Mouse (Mus musculus): Measurements from ENCODE around the gene Plcl1. TPM values are rescaled to one million over a fixed set of nuclear protein-coding genes. Genes with fewer than 3 reads are reported as not detected.
"Not testable (repeated sequence)": the region's sequence is repeated elsewhere in the genome, so short reads cannot be mapped to it uniquely, and the experiment has no call there.

Gene Plcl1
- polyA plus RNA-seq, 1 experiment = 8.2 TPM

DNA sequence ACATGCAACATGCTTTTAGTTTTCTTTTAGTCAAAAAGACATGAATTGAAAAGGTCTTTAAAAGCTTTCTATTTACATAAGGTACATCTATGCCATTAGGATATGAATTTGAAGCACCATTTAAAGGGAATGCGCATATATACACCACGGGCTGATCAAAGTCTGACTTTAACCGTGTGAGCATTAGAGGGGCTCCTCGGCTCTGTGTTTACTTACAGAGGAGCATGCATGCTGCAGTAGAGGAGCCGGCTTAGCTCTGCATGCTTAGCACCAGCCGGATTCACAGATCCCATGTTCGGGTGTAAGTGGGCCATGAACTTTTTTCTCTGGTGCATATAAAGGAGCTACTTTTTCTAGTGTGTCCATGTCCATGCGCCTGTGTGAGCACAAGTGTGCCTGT is 31.4 kb downstream of the Plcl1 start:
- no peak for DNase-seq (ENCODE audit: extremely low spot score in 1 of 2, low spot score in 1 of 2)

DNA sequence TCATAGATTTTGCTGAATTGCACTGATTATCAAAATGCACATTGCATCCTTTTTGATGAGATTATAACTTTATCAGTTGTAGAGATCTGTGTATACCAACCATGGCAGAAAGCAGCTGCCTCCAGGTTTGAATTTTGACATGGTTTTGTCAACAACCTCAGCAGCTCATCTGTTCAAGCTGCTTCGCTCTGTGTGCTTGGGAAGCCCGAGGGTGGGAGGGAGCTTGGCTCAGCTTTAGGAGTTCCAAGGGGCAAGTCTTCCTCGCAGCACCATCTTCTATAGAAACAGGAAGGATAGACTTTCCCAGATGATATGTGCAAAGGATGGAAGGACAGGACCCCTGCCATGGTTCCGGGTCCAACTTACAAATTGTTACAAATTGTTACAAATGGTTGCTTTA is 32.9 kb downstream of the Plcl1 start:
- DNase-seq (ENCODE audit: extremely low spot score in 1 of 2, low spot score in 1 of 2) = no peak

DNA sequence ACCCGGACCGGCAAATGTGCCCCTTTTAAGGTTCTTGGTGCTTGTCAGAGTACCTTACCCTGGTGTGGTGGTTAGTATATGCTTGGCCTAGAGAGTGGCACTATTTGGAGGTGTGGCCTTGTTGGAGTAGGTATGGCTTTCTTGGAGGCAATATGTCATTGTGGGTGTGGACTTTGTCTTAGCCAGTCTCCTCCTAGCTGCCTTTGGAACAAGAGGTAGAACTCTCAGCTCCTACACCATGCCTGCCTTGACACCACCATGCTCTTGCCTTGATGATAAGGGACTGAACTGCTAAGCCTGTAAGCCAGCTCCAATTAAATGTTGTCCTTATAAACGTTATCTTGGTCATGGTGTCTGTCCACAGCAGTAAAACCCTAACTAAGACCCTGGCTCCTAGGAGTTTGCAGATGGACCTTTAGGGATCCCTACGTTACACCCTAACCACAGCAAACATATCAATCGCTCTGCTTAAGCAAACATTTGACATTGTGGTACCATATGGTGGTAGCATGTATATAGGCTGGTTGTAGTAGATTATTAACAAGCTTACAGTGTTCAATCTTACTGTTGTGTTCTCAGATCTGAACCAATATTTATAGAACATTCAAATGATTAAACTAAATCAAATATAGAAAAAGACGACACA is 39.4 kb downstream of the Plcl1 start:
- no peak for DNase-seq (ENCODE audit: extremely low spot score in 1 of 2, low spot score in 1 of 2)

DNA sequence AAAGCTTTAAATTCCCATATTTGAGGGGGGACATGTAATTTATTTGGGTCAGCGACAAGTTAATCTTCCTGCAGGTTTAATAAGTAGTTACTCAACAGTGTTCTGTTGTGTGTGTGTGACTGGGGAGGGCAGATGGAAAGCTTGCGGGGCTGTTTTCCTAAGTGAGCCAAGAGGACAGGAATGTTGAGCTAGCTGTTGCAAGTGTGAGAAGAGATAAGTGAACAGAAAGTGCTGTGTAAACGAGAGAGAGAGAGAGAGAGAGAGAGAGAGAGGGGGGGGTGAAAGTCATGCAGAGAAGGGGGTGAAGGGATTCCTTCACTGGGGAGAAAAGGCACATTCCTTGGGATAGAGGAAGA is 39.9 kb downstream of the Plcl1 start:
- DNase-seq (ENCODE audit: extremely low spot score in 1 of 2, low spot score in 1 of 2) = no peak

DNA sequence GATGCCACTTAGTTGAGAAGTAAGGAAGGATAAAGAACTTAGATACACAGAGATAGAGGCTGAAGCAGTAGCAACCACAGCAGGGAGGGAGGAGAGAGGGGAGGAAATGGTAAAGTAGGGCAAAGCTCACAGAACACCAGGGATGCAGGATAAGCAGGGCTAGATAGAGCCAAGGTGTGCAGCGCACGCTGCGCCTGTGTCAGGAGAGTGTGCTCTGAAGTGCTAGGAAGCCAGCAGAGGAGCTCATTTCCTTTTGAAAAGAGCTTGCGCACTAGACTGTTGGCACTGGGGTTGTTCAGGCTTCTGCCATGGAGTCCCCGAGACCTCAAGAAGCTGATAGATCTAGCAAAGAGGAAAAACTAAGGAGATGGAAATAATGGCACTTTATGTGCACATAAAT is 40.6 kb downstream of the Plcl1 start:
- DNase-seq (ENCODE audit: extremely low spot score in 1 of 2, low spot score in 1 of 2) = no peak

DNA sequence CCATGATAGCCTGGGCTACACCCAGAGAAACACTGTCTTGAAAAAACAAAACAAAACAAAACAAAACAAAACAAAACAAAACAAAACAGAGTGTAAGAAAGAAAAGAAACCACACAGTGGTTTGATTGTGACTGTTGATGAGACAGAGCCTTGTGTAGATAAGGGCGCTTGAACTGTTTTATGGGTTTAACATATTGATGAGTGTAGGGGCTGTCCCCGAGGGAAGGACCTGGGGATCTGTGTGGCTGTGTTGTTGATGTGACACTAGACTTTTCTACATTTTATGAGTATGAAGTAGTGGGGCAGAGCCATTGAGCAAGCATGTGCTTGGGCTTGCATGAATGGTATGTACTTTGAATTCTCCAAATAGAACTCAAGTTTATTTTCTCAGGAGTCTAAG is 41.2 kb downstream of the Plcl1 start:
- DNase-seq (ENCODE audit: extremely low spot score in 1 of 2, low spot score in 1 of 2) = no peak

DNA sequence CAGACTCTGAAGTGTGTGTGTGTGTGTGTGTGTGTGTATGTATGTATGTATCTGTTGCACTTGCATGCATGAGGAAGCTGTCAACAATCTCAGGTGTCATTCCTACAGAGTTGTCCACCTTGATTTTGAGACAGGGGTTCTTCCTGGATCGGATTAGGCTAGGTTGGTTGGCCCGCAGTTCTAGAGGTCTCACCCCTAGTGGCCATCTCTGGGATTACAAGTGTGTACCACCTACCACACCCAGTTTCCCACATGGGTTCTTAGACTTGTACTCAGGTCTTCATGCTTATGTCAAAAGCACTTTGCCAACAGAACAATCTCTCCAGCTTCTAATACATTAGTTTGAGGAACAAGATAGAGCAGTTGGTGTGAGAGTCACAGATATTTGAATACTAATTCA is 41.9 kb downstream of the Plcl1 start:
- DNase-seq (ENCODE audit: extremely low spot score in 1 of 2, low spot score in 1 of 2) = no peak

DNA sequence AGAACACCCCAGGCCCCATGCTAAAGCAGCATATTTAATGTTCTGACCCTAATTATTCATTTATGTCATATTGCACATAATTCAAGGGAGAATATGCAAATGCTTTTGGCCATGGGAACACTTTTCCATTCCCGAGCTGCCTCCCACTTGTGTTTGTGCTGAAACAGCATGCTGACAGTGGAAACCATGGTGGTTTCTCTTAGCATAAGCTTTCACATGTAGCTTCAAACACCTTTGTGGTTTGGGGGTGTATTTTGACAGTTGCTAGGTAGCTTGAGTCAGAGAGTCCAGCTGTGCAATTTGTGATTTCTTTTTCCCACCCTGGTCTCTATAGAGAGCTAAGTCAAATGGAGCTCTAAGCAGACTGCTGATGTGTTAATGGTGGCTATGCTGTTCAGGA is 42.4 kb downstream of the Plcl1 start:
- no peak for DNase-seq (ENCODE audit: extremely low spot score in 1 of 2, low spot score in 1 of 2)

DNA sequence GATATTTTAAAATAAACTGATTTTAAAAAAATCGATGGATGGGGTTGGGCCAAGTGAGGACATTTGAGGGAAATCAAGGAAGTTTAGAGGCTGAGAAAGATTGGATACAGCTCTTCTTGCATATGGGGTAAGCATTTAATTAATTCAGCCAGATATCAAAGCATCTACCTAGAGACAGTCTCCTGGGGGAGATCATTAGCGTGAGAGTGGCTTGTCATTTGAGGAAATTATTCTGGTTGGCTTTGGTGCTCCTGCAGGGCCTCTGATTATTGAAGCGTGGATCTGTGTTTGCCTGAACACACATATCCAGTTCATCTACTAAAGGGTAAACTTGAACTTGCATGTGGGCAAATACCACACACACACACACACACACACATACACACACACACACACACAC is 44.1 kb downstream of the Plcl1 start:
- DNase-seq (ENCODE audit: extremely low spot score in 1 of 2, low spot score in 1 of 2) = no peak

DNA sequence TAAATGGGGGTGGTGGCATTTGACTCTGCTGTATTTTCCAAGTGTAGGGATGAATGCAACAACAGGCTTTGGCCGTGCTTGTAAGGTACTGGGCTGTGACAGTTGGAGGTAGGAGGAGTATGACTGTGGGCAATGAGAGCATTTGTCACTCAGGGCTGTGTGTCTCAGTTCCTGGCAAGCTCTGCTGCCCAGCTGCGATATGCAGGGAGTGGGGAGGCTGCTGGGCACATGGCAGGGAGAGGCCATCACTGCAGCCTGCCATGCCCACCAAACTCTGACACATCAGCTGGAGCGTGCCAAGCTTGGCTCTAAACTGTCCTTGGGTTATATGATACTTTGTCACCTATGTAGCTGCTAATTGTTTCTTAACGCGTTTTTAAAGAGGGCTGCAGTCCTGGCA is 48.4 kb downstream of the Plcl1 start:
- DNase-seq (ENCODE audit: extremely low spot score in 1 of 2, low spot score in 1 of 2) = peak; percentile 22 to 61

DNA sequence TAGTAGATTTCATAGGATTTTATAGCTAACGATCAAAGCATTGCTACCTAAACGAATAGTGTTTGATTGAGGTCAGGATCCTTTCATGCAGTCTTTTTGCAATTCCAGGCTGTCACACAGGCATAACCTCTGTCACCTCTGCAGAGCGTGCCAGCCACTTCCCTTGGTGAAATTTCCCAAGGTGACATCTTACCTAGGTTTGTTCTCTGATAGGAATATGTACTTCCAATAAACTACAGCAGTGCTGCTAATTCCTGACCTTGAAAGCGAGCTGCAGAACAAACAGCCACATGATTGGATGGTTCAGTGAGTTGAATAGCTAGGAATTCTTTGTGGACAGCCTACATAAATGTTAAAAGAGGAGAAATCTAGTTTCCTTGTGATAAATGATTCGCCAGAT is 56.6 kb downstream of the Plcl1 start:
- no peak for DNase-seq (ENCODE audit: extremely low spot score in 1 of 2, low spot score in 1 of 2)

DNA sequence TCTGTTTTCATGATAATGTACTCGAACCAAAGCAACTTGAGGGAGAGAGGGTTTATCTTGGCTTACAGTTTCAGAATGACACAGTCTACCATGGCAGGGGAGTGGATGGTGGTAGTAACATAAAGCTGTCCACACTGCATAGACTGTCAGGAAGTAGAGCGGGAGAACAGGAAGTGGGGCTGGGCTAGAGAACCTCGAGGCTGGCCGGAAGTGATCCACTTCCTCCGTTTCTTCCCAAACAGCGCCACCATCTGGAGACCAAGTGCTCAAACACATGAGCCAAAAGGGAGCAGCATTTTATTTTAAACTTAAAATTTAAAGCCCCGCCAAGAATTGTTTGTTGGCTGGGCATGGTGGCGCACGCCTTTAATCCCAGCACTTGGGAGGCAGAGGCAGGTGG is 68.0 kb downstream of the Plcl1 start:
- no peak for DNase-seq (ENCODE audit: extremely low spot score in 1 of 2, low spot score in 1 of 2)

DNA sequence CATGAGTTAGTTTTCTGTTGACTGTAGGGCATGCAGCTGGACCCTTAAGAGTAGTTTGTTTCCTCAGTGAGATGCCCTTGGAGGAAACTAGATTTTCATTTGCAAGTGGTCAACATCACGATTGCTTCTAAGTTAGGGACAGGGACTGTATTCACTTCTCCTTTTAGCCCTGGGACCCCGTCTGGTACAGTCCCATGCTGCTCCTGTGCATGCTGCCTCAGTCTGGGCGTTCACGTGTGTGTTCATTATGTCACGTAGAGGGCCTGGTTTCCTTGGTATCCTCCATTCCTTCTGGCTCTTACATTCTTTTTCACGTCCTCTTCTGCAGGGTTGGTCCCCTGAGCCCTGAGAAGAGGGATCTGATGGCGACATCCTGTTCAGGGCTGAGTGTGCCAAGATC is 69.3 kb downstream of the Plcl1 start:
- DNase-seq (ENCODE audit: extremely low spot score in 1 of 2, low spot score in 1 of 2) = no peak

DNA sequence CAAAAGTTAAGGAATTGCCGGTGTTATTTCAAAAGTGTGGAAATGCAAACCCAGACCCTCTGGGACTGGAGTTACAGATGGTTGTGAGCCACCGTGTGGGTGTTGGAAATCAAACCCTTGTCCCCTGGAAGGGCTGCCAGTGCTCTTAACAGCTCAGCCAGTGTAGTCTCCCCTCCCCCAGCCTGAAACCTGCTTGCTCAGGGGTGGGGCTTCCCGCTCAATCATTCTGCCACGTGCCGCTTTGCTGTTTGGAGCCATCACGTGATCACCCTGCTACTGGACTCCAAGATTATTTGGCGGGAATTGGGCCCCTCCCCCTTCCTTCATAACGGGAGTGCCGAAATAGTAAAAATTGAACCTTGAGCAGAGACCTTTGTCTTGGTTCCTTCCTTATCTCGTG is 81.7 kb downstream of the Plcl1 start:
- DNase-seq (ENCODE audit: extremely low spot score in 1 of 2, low spot score in 1 of 2) = not testable (repeated sequence)

DNA sequence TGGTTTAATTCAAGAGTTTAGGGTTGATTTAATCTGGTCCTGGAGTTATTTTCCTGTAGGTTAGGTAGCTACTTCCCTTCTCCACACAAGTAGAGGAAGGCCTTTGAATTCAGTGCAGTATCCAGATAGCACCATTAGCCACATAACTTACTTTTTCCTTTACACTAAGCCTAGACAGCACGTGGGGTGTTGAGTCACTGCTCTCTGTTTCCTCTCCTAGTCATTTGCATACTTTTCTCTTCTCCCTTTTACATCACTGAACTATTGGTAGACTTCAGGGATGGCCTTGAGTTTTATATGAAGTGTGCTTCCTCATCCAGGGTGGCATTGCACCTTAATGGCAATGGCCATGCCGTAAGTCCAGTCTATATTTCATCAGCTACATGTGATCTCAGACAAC is 82.5 kb downstream of the Plcl1 start:
- no peak for DNase-seq (ENCODE audit: extremely low spot score in 1 of 2, low spot score in 1 of 2)

DNA sequence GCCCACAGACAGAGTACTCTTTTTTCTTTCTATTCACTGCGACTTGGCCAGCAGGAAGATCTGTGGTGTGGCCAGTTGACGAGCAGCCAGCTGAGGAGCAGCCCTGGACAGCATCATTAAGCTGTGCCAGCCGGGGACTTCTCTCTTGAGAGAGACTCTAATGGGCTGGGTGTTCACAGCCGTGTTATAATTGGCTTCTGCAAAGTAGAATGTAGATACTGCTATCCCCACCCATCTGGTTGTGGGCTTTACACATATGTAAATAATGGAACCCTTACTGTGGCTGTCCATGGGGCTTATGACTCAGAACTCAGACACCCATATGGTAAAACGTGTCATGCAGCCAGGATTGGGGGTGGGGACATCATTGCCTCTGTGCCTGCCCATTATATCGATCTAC is 83.6 kb downstream of the Plcl1 start:
- peak; percentile 20 to 58 for DNase-seq (ENCODE audit: extremely low spot score in 1 of 2, low spot score in 1 of 2)

DNA sequence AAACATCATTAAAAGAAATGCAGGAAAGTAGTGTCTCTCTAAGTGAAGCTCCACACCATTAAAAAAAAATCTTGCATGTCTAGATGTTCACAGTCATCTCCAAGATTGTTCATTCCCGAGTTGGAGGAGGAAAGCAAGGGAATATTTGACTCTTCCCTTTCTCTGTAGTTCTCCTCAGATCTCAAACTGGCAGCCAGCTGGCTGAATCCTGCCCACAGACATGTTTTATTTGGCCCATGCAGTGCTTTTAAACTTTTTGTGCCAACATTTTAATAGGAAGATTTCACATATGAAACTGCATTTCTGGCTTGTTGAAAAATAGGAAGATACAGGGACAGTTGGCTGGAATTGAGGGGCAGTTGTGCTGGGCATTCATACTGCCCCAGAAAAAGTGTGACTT is 94.2 kb downstream of the Plcl1 start:
- peak; percentile 35 to 69 for DNase-seq (ENCODE audit: extremely low spot score in 1 of 2, low spot score in 1 of 2)

DNA sequence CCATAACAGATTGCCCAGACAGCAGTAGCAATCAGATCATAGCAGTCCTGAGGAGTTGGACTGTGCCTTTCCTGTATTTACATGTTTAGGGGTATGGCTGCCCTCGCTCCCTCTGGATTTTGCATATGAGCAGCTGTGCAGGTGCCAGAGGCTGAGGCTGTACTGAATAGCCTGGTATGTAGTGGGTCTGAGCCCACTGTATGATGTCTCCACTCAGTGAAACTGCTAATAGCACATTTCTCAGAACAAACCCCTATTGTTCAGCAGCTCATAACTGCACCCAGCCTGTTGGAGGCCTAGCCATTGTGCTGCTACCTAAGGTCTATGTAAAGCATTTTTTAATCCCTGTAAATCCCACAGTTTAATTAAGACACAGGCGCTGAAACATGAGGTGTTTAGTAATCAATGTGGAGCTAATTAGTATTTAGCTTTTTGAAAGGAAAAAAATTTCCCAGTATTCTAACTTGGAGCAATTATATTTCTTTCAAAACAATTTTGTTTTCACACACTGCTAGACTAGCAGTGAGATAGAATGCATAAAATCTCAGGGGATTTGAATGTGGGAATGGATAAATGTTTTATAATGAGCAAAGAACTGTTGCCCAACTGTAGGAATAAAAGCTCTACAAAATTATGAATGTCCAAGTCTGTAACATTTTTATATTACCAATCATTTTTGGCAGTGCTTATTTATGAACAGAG is 95.4 kb downstream of the Plcl1 start:
- DNase-seq (ENCODE audit: extremely low spot score in 1 of 2, low spot score in 1 of 2) = no peak

DNA sequence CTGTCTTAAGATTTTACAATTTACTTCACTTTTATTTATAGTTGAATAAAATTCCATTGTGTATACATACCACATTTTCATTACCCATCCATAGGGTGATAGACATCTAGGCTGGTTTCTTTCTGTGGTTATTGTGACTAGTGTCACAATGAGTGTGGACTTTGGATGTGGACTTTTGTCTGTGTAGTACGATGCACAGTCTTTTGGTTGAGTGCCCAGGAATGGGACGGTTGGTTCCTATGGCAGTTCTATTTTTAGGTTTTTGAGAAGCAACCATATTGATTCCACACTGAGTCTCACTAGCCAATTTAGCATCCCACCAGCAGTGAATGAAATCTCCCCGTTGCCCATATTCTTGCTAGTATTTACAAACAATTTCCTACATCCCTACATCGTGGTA is 100.1 kb downstream of the Plcl1 start:
- no peak for DNase-seq (ENCODE audit: extremely low spot score in 1 of 2, low spot score in 1 of 2)

DNA sequence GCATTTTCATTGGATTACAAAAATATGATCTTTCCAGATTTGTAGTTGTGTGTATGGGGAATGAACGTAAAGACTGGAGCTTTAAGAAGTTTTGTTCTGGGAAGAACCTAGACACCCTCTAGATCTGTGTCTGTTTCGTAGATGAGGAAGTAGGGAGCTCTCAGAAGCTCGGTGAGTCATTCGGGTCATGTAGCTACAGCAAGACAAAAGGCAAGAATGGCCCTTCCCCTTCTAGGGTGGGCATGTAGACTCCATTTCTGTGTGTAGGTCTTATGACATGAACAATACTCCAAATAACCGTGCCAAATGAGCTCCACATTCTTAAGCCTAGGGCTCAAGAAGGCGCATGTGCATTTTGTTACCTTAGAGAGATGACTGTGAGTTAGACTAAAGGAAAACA is 101.3 kb downstream of the Plcl1 start:
- no peak for DNase-seq (ENCODE audit: extremely low spot score in 1 of 2, low spot score in 1 of 2)

DNA sequence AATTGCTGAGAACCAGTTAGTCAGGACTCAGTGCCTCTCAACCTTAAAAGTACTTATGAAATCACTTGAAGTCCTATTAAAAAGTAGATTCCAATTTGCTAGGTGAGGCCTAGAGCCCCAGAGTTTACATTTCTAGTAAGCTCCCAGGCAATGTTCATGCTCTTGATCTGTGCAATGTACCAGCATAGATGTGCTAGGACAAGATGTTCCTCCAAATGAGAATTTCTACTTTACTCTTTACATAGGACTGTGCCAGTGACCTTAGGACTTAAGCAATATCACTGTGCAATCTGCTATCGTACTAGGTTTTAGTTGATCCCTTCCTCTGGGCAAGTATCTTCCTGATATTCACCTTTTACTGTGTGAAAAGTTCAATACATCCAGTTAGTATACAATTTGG is 103.9 kb downstream of the Plcl1 start:
- DNase-seq (ENCODE audit: extremely low spot score in 1 of 2, low spot score in 1 of 2) = no peak

DNA sequence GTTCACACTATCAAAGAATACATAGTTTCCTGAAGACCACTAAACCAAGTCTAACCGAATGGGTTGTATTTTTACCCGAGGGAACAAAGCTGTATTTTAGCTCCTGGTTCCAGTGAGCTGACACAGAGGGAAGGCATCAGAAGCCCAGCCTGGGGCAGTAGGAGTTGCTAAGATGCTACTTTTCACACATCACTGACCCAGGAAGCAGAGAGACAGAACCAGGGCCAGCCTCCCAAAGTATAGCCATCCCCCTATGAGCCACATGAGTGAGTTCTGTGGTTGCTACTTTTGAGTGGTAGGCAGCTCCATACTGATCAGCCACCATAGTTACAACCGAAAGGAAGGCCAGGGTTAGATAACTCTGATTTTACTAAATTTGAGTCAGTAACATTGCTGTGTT is 106.4 kb downstream of the Plcl1 start:
- DNase-seq (ENCODE audit: extremely low spot score in 1 of 2, low spot score in 1 of 2) = no peak

DNA sequence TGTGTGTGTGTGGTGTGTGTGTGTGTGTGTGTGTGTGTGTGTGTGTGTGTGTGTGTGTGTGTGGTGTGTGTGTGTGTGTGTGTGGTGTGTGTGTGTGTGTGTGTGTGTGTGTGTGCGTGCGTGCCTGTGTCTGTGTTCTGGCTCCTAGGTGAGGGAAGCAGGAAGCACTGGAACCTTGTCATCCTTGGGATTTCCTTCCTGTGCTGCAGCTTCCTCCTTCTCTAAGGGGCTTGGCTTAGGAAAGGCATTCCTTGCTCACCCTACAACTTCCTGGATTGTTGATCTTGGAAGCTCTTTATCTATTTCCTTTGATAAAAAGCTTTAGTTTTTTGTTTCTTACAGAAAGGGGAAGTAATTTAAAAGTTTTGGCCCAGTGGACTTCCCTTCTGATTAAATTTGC is 107.1 kb downstream of the Plcl1 start:
- not testable (repeated sequence) for DNase-seq (ENCODE audit: extremely low spot score in 1 of 2, low spot score in 1 of 2)
